Mouse (Mus musculus) embryonic fibroblast, embryonic 13.5 days (primary cell): ENCODE measurements at regions not wholly inside any gene's neighbourhood (a gene's known extent, or its start where the extent isn't known, plus 50 kb on each side); places are given as distances from the start of the nearest gene placed in this dataset.

Experiments used
- H3K27ac ChIP-seq: 2 replicates; pipeline ENCODE4 v1.5.1; 2012; ENCODE audit warnings: low read length, control low read depth, inconsistent platforms; ENCODE audit not compliant: insufficient read depth
- H3K4me1 ChIP-seq: 2 replicates; pipeline ENCODE4 v1.6.1; 2011; ENCODE audit warnings: low read length; ENCODE audit not compliant: control insufficient read depth, insufficient read depth
- H3K4me3 ChIP-seq: 2 replicates; pipeline ENCODE4 v1.5.1; 2011; ENCODE audit warnings: mild to moderate bottlenecking, control low read depth, low read length; ENCODE audit not compliant: insufficient read depth
- CTCF ChIP-seq: IDR thresholded peaks from 2 replicates; pipeline ENCODE4 v1.5.1; 2011; ENCODE audit warnings: mild to moderate bottlenecking, control low read depth, low read length, moderate library complexity, borderline replicate concordance; ENCODE audit not compliant: insufficient read depth
- POLR2A ChIP-seq: IDR thresholded peaks from 2 replicates; pipeline ENCODE4 v1.6.1; 2011; ENCODE audit warnings: low read depth, mild to moderate bottlenecking, control low read depth, low read length, moderate library complexity

GRCm38 (mm10) chr7:93795210-93795609 is 715.5 kb downstream of the Fam181b start:
- H3K4me3 ChIP-seq, result no peak overlapping the region
- H3K4me1 ChIP-seq, result no peaks in the 10 kb centered on the region
- TF ChIP-seq POLR2A, result no peak
- TF ChIP-seq CTCF, result no peak
- no peak overlapping the region for H3K27ac ChIP-seq

- Histone ChIP-seq H3K27ac (no peak overlapping the region), H3K4me3 (no peak overlapping the region), H3K4me1 (no peaks in the 10 kb centered on the region)
- TF ChIP-seq POLR2A (no peak), CTCF (no peak)
Measured at GRCm38 (mm10) chr7:93835697-93836096, 756.0 kb downstream of the Fam181b start.

GRCm38 (mm10) chr7:93836169-93836568 is 756.5 kb downstream of the Fam181b start:
- TF ChIP-seq POLR2A (no peak), CTCF (no peak)
- no peak overlapping the region for H3K27ac ChIP-seq
- H3K4me3 ChIP-seq, result no peak overlapping the region
- H3K4me1 ChIP-seq, result no peaks in the 10 kb centered on the region

GRCm38 (mm10) chr7:93855025-93855424 is 775.4 kb downstream of the Fam181b start:
- Histone ChIP-seq H3K4me3 (no peak overlapping the region), H3K4me1 (no peaks in the 10 kb centered on the region)
- TF ChIP-seq POLR2A (no peak), CTCF (no peak)

GRCm38 (mm10) chr7:93893701-93894100 is 814.0 kb downstream of the Fam181b start:
- TF ChIP-seq POLR2A (no peak), CTCF (no peak)
- Histone ChIP-seq H3K4me1 (no peaks in the 10 kb centered on the region), H3K27ac (no peak overlapping the region), H3K4me3 (no peak overlapping the region)

More at GRCm38 (mm10) chr7:93855025-93855424, 775.4 kb downstream of the Fam181b start:
- H3K27ac ChIP-seq, result no peak overlapping the region

GRCm38 (mm10) chr7:93896921-93897320 is 817.3 kb downstream of the Fam181b start:
- no peak for TF ChIP-seq POLR2A
- TF ChIP-seq CTCF, result no peak
- Histone ChIP-seq H3K4me3 (no peak overlapping the region), H3K4me1 (no peaks in the 10 kb centered on the region), H3K27ac (peak overlapping the region; percentile 40; the same call in 1 of the 2 replicates)

- Histone ChIP-seq H3K4me1 (no peaks in the 10 kb centered on the region), H3K27ac (no peak overlapping the region), H3K4me3 (no peak overlapping the region)
- TF ChIP-seq POLR2A (no peak), CTCF (no peak)
Measured at GRCm38 (mm10) chr7:93902770-93903169, 823.1 kb downstream of the Fam181b start.

GRCm38 (mm10) chr7:93936925-93937324 is 857.3 kb downstream of the Fam181b start:
- H3K27ac ChIP-seq, result no peak overlapping the region
- H3K4me1 ChIP-seq, result no peaks in the 10 kb centered on the region
- H3K4me3 ChIP-seq, result no peak overlapping the region
- TF ChIP-seq POLR2A, result no peak
- no peak for TF ChIP-seq CTCF

GRCm38 (mm10) chr7:93982103-93982502 is 902.4 kb downstream of the Fam181b start:
- Histone ChIP-seq H3K27ac (no peak overlapping the region), H3K4me1 (no peaks in the 10 kb centered on the region), H3K4me3 (no peak overlapping the region)
- no peak for TF ChIP-seq POLR2A
- TF ChIP-seq CTCF, result no peak

GRCm38 (mm10) chr7:94002780-94003179 is 923.1 kb downstream of the Fam181b start:
- no peak for TF ChIP-seq POLR2A
- no peak for TF ChIP-seq CTCF

GRCm38 (mm10) chr7:94042466-94043030 is 962.9 kb downstream of the Fam181b start:
- Histone ChIP-seq H3K4me3 (no peak overlapping the region), H3K27ac (no peak overlapping the region), H3K4me1 (no peaks in the 10 kb centered on the region)
- TF ChIP-seq CTCF (no peak), POLR2A (no peak)

More at GRCm38 (mm10) chr7:94002780-94003179, 923.1 kb downstream of the Fam181b start:
- Histone ChIP-seq H3K4me1 (no peaks in the 10 kb centered on the region), H3K4me3 (no peak overlapping the region), H3K27ac (no peak overlapping the region)
